8 mouse cellular contexts compared by ENCODE assay signal in genomic region chr6:3200586-3200985, GRCm38 (mm10).
A peak's percentile ranks its signal among the peaks of the same experiment; 100 is the strongest.
DNase-seq lines count a peak whose midpoint lies in the region; ATAC-seq and TF ChIP-seq lines count a peak whose summit lies in the region.
"Not testable (repeated sequence)": the region's sequence is repeated elsewhere in the genome, so short reads cannot be mapped to it uniquely, and the experiment has no call there.

No protein-coding gene starts in this region.

- not testable (repeated sequence) for H3K4me1 ChIP-seq in intestine, embryonic 14.5 days (replicated peaks; ENCODE audit: control insufficient read depth, insufficient read depth, low read length)

- H3K4me2 ChIP-seq in intestine, embryonic 14.5 days (ENCODE audit: low read length) = not testable (repeated sequence)

- not testable (repeated sequence) for ATAC-seq in intestine, embryonic 14.5 days (replicated peaks; ENCODE audit: low FRiP score, low TSS enrichment, low read depth)

- not testable (repeated sequence) for TF ChIP-seq CTCF in gastrocnemius, adult 2 months (IDR thresholded peaks at IDR 0.05)

- H3K4me3 ChIP-seq in gastrocnemius, adult 2 months; intestine, embryonic 14.5 days (ENCODE audit: low read depth, low read length): not testable (repeated sequence)

- H3K36me3 ChIP-seq in intestine, embryonic 14.5 days (ENCODE audit: control insufficient read depth, insufficient read depth, low read length) = not testable (repeated sequence)

- DNase-seq in ZHBTc4 (ENCODE audit: low read depth, low spot score) = peak; percentile 86
- peak; percentile 73 to 80 for DNase-seq in cerebellum, postnatal 10 days
- DNase-seq in gastrocnemius, adult 2 months = peak; percentile 81
- peak; percentile 88 for DNase-seq in intestine, embryonic 14.5 days (ENCODE audit: low spot score)
- peak; percentile 48 for DNase-seq in left cerebral cortex, postnatal 4 days
- DNase-seq in monocyte, adult 2 months (ENCODE audit: low read depth in 1 of 2, low spot score in 2 of 2) = peak; percentile 33 to 71
- DNase-seq in spleen, postnatal 14 days (ENCODE audit: low spot score in 2 of 2) = peak; percentile 55 to 71
- peak; percentile 73 to 98 for DNase-seq in urinary bladder, postnatal 4 days (ENCODE audit: low spot score in 2 of 2)

- H3K27me3 ChIP-seq in intestine, embryonic 14.5 days (replicated peaks; ENCODE audit: control insufficient read depth, insufficient read depth, low read length) = not testable (repeated sequence)

- 89% methylated on average over 18 of the region's 18 CpGs for WGBS in intestine, embryonic 14.5 days

- not testable (repeated sequence) for H3K9ac ChIP-seq in intestine, embryonic 14.5 days (ENCODE audit: low read length)

- intact Hi-C loops in gastrocnemius, adult 2 months (cut with DNase I); left cerebral cortex, postnatal 4 days (cut with DNase I): not testable (repeated sequence)

- not testable (repeated sequence) for H3K9me3 ChIP-seq in intestine, embryonic 14.5 days (ENCODE audit: control insufficient read depth, low read length)

- H3K27ac ChIP-seq in gastrocnemius, adult 2 months; intestine, embryonic 14.5 days (ENCODE audit: low read depth): not testable (repeated sequence)
